In the genomic region with DNA sequence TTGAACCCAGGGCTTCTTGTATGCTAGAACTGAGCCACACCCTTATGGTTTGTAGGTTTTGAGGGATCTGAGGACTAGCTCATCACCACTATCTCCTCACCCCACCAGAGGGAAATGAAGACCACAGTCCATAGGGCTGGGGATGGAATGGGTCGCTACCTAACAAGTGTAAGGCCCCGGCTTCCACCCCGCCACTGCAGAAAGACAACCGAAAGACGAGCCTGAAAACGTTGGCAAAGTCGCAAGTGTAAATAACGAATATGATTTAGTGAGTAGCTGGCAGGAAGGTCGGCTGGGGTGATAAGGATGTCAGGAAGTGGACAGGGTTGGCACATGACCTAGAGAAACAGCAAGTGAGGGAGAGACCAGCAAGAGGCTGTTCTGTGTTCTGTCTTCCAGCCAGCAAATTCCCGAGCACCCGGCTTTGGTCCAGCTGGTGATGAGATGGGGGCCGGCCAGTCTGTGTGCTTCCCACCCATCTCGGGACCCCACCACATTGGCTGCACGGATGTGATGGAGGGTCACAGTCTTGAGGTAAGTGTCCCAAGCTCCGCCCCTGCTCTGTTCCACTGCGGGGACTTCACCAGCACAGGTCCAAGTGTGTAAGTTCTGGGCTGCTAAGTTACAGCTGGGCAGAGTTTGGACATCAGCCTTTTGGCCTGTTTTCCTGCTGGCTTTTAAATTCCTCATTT, we compare ENCODE assay signal across 8 mouse cellular contexts. TPM values are rescaled to one million over a fixed set of nuclear protein-coding genes. Genes with fewer than 3 reads are reported as not detected.
DNase-seq lines count a peak whose midpoint lies in the region; ATAC-seq and TF ChIP-seq lines count a peak whose summit lies in the region.

No protein-coding gene starts in this region.

- DNase-seq in adrenal gland, adult 8-10 months, result peak; percentile 40
- no peak for DNase-seq in adrenal gland, postnatal 4 days (ENCODE audit: low spot score in 2 of 2)
- no peak for DNase-seq in ES-E14 (ENCODE audit: low read depth, low spot score)
- peak; percentile 76 for DNase-seq in testis, postnatal 10 days (ENCODE audit: low spot score)
- no peak for DNase-seq in layer of hippocampus, postnatal 25 days (ENCODE audit: extremely low spot score in 1 of 2, low spot score in 1 of 2)

- no peaks in the 10 kb centered on the region for H3K9me3 ChIP-seq in ES-E14 (ENCODE audit: control insufficient read depth, insufficient read depth, low read depth, low read length)
- H3K9me3 ChIP-seq in heart, embryonic 15.5 days (replicated peaks), result no peaks in the 10 kb centered on the region
- H3K9me3 ChIP-seq in liver, embryonic 15.5 days (replicated peaks), result no peaks in the 10 kb centered on the region

- no peaks in the 10 kb centered on the region for H3K27me3 ChIP-seq in heart, embryonic 15.5 days
- peaks cover 23% of the 10 kb centered on the region for H3K27me3 ChIP-seq in liver, embryonic 15.5 days

- no peak overlapping the region for H3K27ac ChIP-seq in ES-E14 (ENCODE audit: insufficient read depth, low read depth, low read length, poor library complexity, severe bottlenecking)
- H3K27ac ChIP-seq in heart, embryonic 15.5 days, result peak overlapping the region; percentile 51
- H3K27ac ChIP-seq in liver, embryonic 15.5 days (replicated peaks), result no peak overlapping the region

- no peaks in the 10 kb centered on the region for H3K36me3 ChIP-seq in ES-E14 (ENCODE audit: control insufficient read depth, insufficient read depth, low read length, poor library complexity, severe bottlenecking)
- 0 out of 2 replicates have a peak, but pooled peaks cover 3% of the 10 kb centered on the region for H3K36me3 ChIP-seq in heart, embryonic 15.5 days
- H3K36me3 ChIP-seq in liver, embryonic 15.5 days (replicated peaks), result 0 out of 2 replicates have a peak, but pooled peaks cover 4% of the 10 kb centered on the region

- peak overlapping the region; percentile 31 for H3K9ac ChIP-seq in ES-E14 (ENCODE audit: insufficient read depth, low read depth, low read length, poor library complexity, severe bottlenecking)
- no peak overlapping the region for H3K9ac ChIP-seq in heart, embryonic 15.5 days
- H3K9ac ChIP-seq in liver, embryonic 15.5 days, result no peak overlapping the region

- peaks cover 0 to 12% of the 10 kb centered on the region in 2 experiments; a peak in 2 of 4 replicates for H3K4me1 ChIP-seq in ES-E14 (ENCODE audit: control insufficient read depth in 2 of 2, insufficient read depth in 2 of 2, low read length in 2 of 2, poor library complexity in 1 of 2)
- H3K4me1 ChIP-seq in heart, embryonic 15.5 days (replicated peaks), result peaks cover 37% of the 10 kb centered on the region
- H3K4me1 ChIP-seq in liver, embryonic 15.5 days (replicated peaks), result peaks cover 47% of the 10 kb centered on the region

- in situ Hi-C loops in ES-E14 (cut with MboI; ENCODE audit: low sequenced_read_pairs in 2 of 2, unreplicated experiment in 2 of 2), result no loop called here

- no peak overlapping the region for H3K4me3 ChIP-seq in ES-E14 (ENCODE audit: insufficient read depth in 1 of 2, low read depth in 1 of 2, low read length in 2 of 2, poor library complexity in 1 of 2, severe bottlenecking in 1 of 2)
- H3K4me3 ChIP-seq in heart, embryonic 15.5 days, result 0 out of 2 replicates have a peak overlapping the region, but pooled peaks have one; percentile 0
- no peak overlapping the region for H3K4me3 ChIP-seq in liver, embryonic 15.5 days (replicated peaks)

- 36% methylated on average over 16 of the region's 16 CpGs for WGBS in heart, embryonic 15.5 days
- WGBS in liver, embryonic 15.5 days (ENCODE audit: insufficient replicate concordance), result 10% methylated on average over 16 of the region's 16 CpGs

- ATAC-seq in heart, embryonic 15.5 days (replicated peaks; ENCODE audit: insufficient number of reproducible peaks, insufficient read depth, low FRiP score, low read depth), result peak; percentile 63
- no peak for ATAC-seq in liver, embryonic 15.5 days (ENCODE audit: insufficient read depth)
- ATAC-seq in monocyte, adult 5-6 weeks (replicated peaks; ENCODE audit: insufficient number of reproducible peaks, low FRiP score, low TSS enrichment, poor library complexity, severe bottlenecking), result no peak

- H3K4me2 ChIP-seq in heart, embryonic 15.5 days, result peak overlapping the region; percentile 76
- H3K4me2 ChIP-seq in liver, embryonic 15.5 days, result peak overlapping the region; percentile 81

TF ChIP-seq in ES-E14, 5 proteins besides CTCF, POLR2A, EP300 and RAD21:
- TF ChIP-seq HCFC1 (IDR thresholded peaks at IDR 0.05; ENCODE audit: borderline replicate concordance, insufficient read depth, low read length), result no peak

RNA-seq across cellular contexts. Expression of gene Pafah2, which starts 6.6 kb away (rescaled TPM):
- 10 to 100 TPM; 13.9 to 21.7 (median 19.0) TPM for total RNA-seq in adrenal gland, adult 8-10 months (2022)
- total RNA-seq in adrenal gland, postnatal 4 days (2021), result 10 to 100 TPM; 13.9 to 14.9 TPM
- total RNA-seq in ES-E14 (2012; rRNA removed), result 15.8 and 18.4 TPM in 2 replicates
- polyA plus RNA-seq in heart, embryonic 15.5 days (2015; fragmentation: Nextera tagmentation; extraction: Ambion mirVana), result 10.3 and 10.6 TPM in 2 replicates
- polyA plus RNA-seq in liver, embryonic 15.5 days (2015; fragmentation: Nextera tagmentation; extraction: Ambion mirVana), result 5.4 and 6.8 TPM in 2 replicates
- 0.64 to 3.8 TPM (median 1.5 TPM) in 3 replicates for total RNA-seq in monocyte, adult 5-6 weeks (2017)
- 1 to 10 TPM; 5.0 to 7.6 TPM for total RNA-seq in layer of hippocampus, postnatal 25 days (2021)

RNA-seq across cellular contexts. Expression of gene Extl1, which starts 19.1 kb away (rescaled TPM):
- 10 to 100 TPM in 2 of 4 experiments, 1 to 10 TPM in 2; 3.3 to 15.4 (median 9.4) TPM for total RNA-seq in adrenal gland, adult 8-10 months (2022)
- 1 to 10 TPM; 1.4 to 1.5 TPM for total RNA-seq in adrenal gland, postnatal 4 days (2021)
- total RNA-seq in ES-E14 (2012; rRNA removed), result 4.2 and 7.3 TPM in 2 replicates
- 2.3 and 2.9 TPM in 2 replicates for polyA plus RNA-seq in heart, embryonic 15.5 days (2015; fragmentation: Nextera tagmentation; extraction: Ambion mirVana)
- 0.09 and 0.22 TPM in 2 replicates for polyA plus RNA-seq in liver, embryonic 15.5 days (2015; fragmentation: Nextera tagmentation; extraction: Ambion mirVana)
- 0.29 TPM in 1 of 3 replicates, not detected in the others for total RNA-seq in monocyte, adult 5-6 weeks (2017)
- total RNA-seq in layer of hippocampus, postnatal 25 days (2021), result 10 to 100 TPM; 46.8 TPM

RNA-seq across cellular contexts. Expression of gene Slc30a2, which starts 59.7 kb away (rescaled TPM):
- total RNA-seq in adrenal gland, adult 8-10 months (2022), result 100 to 1,000 TPM in 2 of 4 experiments, 10 to 100 TPM in 2; 29.5 to 113 (median 69.5) TPM
- 10 to 100 TPM; 33.4 to 35.2 TPM for total RNA-seq in adrenal gland, postnatal 4 days (2021)
- total RNA-seq in ES-E14 (2012; rRNA removed), result 23.5 and 24.3 TPM in 2 replicates
- polyA plus RNA-seq in heart, embryonic 15.5 days (2015; fragmentation: Nextera tagmentation; extraction: Ambion mirVana), result 0.18 and 0.21 TPM in 2 replicates
- 0.06 TPM in 1 of 2 replicates, not detected in the other for polyA plus RNA-seq in liver, embryonic 15.5 days (2015; fragmentation: Nextera tagmentation; extraction: Ambion mirVana)
- not detected in 3 replicates for total RNA-seq in monocyte, adult 5-6 weeks (2017)
- total RNA-seq in layer of hippocampus, postnatal 25 days (2021), result under 1 TPM in 1 of 2 experiments, not detected in 1; 0.12 TPM

Comparison
In these comparisons a context has a peak if more than half of its experiments do, and no peak if none do; other contexts are left out.
1. DNase-seq: peak in adrenal gland, adult 8-10 months (single experiment) and testis, postnatal 10 days (single experiment); none in adrenal gland, postnatal 4 days (0 of 2), ES-E14 (single experiment) and layer of hippocampus, postnatal 25 days (0 of 2).
2. RNA of gene Slc30a2, which starts 59.7 kb away (total RNA-seq): 29.5 to 113 TPM in adrenal gland, adult 8-10 months, 33.4 to 35.2 TPM in adrenal gland, postnatal 4 days and 23.5 to 24.3 TPM in ES-E14; 0.12 TPM in layer of hippocampus, postnatal 25 days and not detected in monocyte, adult 5-6 weeks; every median in the first group is over 10 times any median in the second.